Mouse (Mus musculus): ENCODE data around the gene Gpank1.

Gpank1 gene

DNA sequence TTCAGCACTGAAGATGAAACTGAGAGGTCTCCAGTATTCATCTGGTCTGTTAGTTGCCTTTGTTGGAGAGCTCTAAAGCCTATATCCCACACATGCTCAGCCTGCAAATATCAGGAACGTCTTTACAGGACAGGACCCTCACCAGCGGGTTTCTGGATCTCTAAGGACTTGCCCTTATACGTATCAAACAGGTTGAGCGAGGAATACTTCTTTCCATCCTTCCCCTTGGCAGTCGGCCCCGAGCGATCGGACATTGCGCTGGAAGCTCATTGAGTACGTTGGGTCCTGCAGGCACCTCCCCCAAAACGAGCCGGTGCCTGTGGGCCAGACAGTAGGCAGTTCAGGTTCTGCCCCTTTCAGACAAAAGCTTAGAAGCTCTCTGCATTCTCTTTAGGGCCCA lies 41.5 kb downstream of the Gpank1 start:
- DNase-seq, result peak; percentile 55

DNA sequence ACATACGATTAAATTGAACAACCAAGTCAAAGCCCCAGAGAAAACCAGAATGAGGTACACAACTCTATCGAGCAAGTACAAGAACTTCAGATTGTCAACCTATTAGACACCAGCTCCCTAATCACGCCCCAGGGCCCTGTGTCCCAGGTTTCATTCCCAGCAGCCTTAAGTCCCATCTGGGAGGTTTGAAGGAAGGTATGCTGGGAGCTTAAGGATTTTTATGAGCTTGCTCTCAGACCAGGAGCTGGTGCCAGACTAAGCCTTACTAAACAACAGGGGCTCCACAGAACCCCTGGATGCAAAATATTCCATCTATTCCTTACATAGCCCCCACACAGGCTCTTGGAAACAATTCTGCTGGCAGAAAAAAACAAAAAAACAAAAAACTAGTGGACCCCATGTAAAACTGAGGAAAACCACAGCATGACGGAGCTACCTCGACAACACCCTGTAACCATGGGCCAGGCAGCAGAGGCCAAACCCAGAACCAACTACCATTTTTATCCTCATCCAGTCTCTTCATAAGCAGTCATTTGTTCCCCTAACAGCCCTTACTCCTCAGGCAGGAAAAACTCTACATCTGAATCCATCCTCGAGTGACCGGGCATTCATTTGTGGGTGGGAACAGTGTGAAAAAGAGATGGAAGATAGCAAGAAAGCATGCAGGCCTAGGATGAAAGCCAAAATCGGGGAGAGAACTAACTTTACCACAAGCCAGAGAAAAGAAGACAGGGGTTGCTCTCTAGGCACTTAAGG lies 42.2 kb downstream of the Gpank1 start:
- no peak for DNase-seq

GRCm38 (mm10) chr17:35164218-35164567 lies 42.9 kb downstream of the Gpank1 start:
- DNase-seq, result no peak

DNA sequence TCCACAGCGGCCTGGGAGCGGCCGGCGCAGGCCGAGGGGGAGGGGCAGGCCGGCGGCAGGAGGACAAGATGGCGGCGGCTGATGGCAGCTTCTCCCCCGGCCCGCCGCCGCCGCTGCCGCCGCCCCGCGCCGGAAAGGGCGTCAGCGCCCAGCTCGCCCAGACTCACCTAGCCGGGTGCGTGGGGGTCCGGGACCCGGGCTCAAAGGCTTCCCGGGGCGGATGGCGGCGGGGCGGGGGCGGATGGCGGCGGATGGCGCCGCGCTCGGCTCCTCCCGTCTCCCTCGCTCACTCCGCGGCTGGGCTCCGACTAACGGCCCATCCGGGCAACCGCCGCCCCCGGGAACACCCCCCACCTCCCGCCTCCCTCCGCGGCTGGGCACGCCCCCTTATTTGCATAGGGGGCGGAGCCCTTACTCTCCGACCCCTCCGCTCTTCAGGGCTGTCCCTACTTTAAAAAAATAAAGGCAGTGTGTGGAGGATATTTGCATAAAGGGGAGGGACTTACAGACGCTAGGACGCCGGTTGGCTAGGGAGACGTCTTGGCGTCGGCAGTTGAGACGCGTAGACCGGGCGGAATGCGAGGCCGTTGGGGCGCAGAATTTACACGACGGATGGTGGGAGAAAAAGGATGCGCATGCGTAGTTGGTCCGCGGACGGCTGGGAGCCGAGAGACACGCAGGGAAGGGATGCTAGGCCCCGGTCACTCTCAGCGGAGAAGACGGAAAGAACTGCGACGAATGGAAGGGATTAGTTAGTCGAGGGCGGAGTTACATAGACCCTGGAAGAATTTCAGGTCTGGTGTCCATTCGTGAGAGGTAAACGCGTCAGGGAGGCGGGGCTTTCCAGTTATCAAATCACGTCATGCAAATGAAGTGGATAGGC lies 43.6 kb downstream of the Gpank1 start, which contains the start of gene Prrc2a:
Prrc2a (minus strand) TSS at position 330 of the 883 bp plus-strand sequence.
- DNase-seq, result peak; percentile 98

- DNase-seq, result no peak
These were observed 44.3 kb downstream of the Gpank1 start for GRCm38 (mm10) chr17:35165451-35166155.

GRCm38 (mm10) chr17:35166352-35167035 lies 45.2 kb downstream of the Gpank1 start:
- DNase-seq, result peak; percentile 79

DNA sequence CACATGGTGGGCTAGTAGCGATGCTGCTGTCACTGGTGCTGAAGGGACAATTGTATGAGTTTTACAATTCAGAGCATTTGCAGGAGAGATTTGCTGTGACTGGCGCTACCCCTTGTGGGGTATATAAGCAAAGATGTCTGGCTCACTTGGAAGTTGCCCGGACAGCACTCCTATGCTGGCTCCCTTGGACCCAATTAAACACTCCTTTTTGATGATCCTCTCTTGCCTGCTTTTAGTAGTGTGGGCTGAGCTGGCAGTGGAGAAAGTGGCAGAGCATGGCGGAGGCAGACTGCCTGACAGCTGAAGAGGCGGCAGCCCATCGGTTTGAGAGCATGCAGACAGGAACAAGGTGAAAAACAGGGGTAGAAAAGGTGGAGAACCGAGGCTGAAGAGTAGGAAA lies 46.5 kb downstream of the Gpank1 start:
- no peak for DNase-seq

- DNase-seq, result peak; percentile 49
These were observed 47.4 kb downstream of the Gpank1 start for GRCm38 (mm10) chr17:35168541-35169207.

- no peak for DNase-seq
These were observed 51.4 kb downstream of the Gpank1 start for GRCm38 (mm10) chr17:35172445-35173234.

GRCm38 (mm10) chr17:35173329-35173728 lies 52.1 kb downstream of the Gpank1 start:
- DNase-seq, result no peak
